19 mouse cellular contexts compared by ENCODE assay signal in genomic region chr3:65315837-65316236, GRCm38 (mm10).
DNase-seq lines count a peak whose midpoint lies in the region; ATAC-seq lines count a peak whose summit lies in the region.
"Had no signal": no experiment of that assay in that cellular context is flagged by ENCODE, and none has a peak within 500 bp of the region (broad histone marks: within the 10 kb centered on the region; RNA-seq: fewer than 3 reads in every experiment).

No protein-coding gene starts in this region.

- ATAC-seq in granulocyte monocyte progenitor cell, adult 5-6 weeks (replicated peaks; ENCODE audit: poor library complexity, severe bottlenecking) = 0 out of 2 replicates have a peak, but pooled peaks have one; percentile 3
- ATAC-seq: activated CD4-positive, CD25-positive, alpha-beta regulatory T cell, adult 4 months; forebrain, embryonic 14.5 days; forebrain, postnatal 0 days; Patski had no signal

- DNase-seq in heart, adult 11 months = peak; percentile 50
- no peak for DNase-seq in heart, adult 8-10 months (ENCODE audit: low spot score)
- DNase-seq in 3T3-L1 (ENCODE audit: low read depth, low spot score) (peak; percentile 23), 416B (ENCODE audit: low read depth) (peak; percentile 7)
- no peak for DNase-seq in thymus, postnatal 0 days (ENCODE audit: low spot score)
- DNase-seq in spleen, adult 18-20 months = no peak
- DNase-seq: adrenal gland, adult 8-10 months; adrenal gland, postnatal 14 days; adrenal gland, postnatal 36 days; cerebellum, adult 11-12 months; cerebellum, adult 2 months; cerebellum, adult 9-10 months; cerebellum, postnatal 10 days; cerebellum, postnatal 25 days; forebrain, postnatal 0 days had no signal

Comparison
In these comparisons a context has a peak if more than half of its experiments do, and no peak if none do; other contexts are left out.
1. DNase-seq: peak in heart, adult 11 months (single experiment), 3T3-L1 (single experiment) and 416B (single experiment); none in heart, adult 8-10 months (single experiment), thymus, postnatal 0 days (single experiment) and spleen, adult 18-20 months (0 of 2).